Mouse (Mus musculus) lung, embryonic 15.5 days (tissue): ENCODE measurements around the gene Ngb. TPM values are rescaled to one million over a fixed set of nuclear protein-coding genes. Genes with fewer than 3 reads are reported as not detected.

Source experiments
- ATAC-seq: fragments of 200-750 bp; cut with Nextera tagmentation; 2 replicates; pipeline ENCODE4 v1.8.0; 2017; ENCODE audit warnings: moderate number of reproducible peaks, borderline replicate concordance; ENCODE audit not compliant: low FRiP score, low TSS enrichment; ENCODE audit errors: extremely low read depth
- H3K27ac ChIP-seq: fragments of 300-500 bp; sonication (generic); 2 replicates; pipeline ENCODE4 v1.5.1; 2015; ENCODE audit warnings: moderate library complexity, mild to moderate bottlenecking, inconsistent platforms
- H3K27me3 ChIP-seq: fragments of 300-500 bp; sonication (generic); 2 replicates; pipeline ENCODE4 v1.6.1; 2015; ENCODE audit warnings: inconsistent platforms
- H3K36me3 ChIP-seq: fragments of 300-500 bp; sonication (generic); 2 replicates; pipeline ENCODE4 v1.6.1; 2015; ENCODE audit warnings: inconsistent platforms
- H3K4me1 ChIP-seq: fragments of 300-500 bp; sonication (generic); 2 replicates; pipeline ENCODE4 v1.6.1; 2015; ENCODE audit warnings: inconsistent platforms
- H3K4me2 ChIP-seq: fragments of 300-500 bp; sonication (generic); 2 replicates; pipeline ENCODE4 v1.6.1; 2015; ENCODE audit warnings: inconsistent platforms, mild to moderate bottlenecking, moderate library complexity
- H3K4me3 ChIP-seq: fragments of 300-500 bp; sonication (generic); 2 replicates; pipeline ENCODE4 v1.5.1; 2015; ENCODE audit warnings: mild to moderate bottlenecking, inconsistent platforms
- H3K9ac ChIP-seq: fragments of 300-500 bp; sonication (generic); 2 replicates; pipeline ENCODE4 v1.6.1; 2015; ENCODE audit warnings: inconsistent platforms
- H3K9me3 ChIP-seq: fragments of 300-500 bp; sonication (generic); 2 replicates; pipeline ENCODE4 v1.6.1; 2016; ENCODE audit warnings: inconsistent platforms
- WGBS: fragments of 180-500 bp; shearing (Covaris S2); methylation state at CpG from one replicate; pipeline ENCODE4 v1.1.7; 2015; 5-methylcytosine and 5-hydroxymethylcytosine counted together
- polyA plus RNA-seq: library from polyadenylated mRNA; unstranded; fragments of >200 nt; fragmentation: Nextera tagmentation; extraction: Ambion mirVana; gene quantifications from 2 replicates; pipeline ENCODE4 v1.2.1, GENCODE M21; 2015

Gene Ngb
- 6.4 and 7.1 TPM in 2 replicates for polyA plus RNA-seq

DNA sequence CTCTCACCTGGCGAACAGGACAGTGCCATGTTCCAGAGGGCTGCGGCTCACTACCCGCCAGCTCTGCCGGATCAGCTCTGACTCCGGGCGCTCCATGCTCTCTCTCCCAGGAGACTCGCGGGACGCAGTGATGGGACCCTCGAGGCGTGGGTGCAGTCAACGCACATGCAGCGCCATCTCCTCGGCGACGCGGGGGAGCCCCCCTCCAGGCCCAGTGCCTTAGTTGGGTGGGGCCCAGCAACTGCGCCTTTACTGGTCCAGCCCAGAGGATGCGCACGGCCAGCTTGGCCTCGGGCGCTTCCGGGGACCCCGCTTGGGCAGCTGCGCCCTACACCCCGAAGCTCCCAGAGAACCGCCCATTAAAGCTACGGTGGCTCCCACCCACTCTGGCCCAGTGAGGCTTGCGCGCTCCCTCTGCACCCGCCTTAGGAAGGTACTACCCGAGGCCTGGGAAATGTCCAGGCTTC lies at the start of gene Ngb:
Gene Ngb, minus strand, starts transcription at position 375 of the 467 bp plus-strand sequence.
- peaks cover 27% of the 10 kb centered on the region for H3K27me3 ChIP-seq
- peak; percentile 35 for ATAC-seq

DNA sequence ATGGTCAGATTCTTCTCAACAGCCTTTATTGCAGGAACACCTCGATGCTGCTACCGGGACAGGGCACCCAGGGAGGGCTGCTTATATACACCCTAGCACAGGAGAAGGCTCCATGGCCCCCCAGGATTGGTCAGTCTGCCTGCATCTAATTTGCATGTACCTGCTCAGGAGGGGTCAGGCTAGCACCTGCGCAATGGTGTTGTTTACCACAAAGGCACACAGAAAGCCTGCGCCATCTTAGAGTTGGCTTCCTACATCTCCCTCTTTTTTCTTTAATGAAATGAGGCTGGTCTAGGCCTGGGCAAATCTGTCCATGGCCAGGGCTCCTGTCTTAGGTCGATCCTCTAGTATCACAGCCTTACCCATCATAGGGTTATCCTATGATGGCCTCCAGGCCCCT lies 47.1 kb upstream of the Ngb start:
- peaks cover 15% of the 10 kb centered on the region for H3K4me1 ChIP-seq
- no peaks in the 10 kb centered on the region for H3K9me3 ChIP-seq
- no peaks in the 10 kb centered on the region for H3K27me3 ChIP-seq
- H3K4me3 ChIP-seq = no peak overlapping the region
- H3K9ac ChIP-seq = no peak overlapping the region
- no peak overlapping the region for H3K27ac ChIP-seq
- H3K36me3 ChIP-seq = 0 out of 2 replicates have a peak, but pooled peaks cover 5% of the 10 kb centered on the region
- no peak for ATAC-seq
- WGBS = 96% methylated on average over 5 of the region's 5 CpGs
- no peak overlapping the region for H3K4me2 ChIP-seq

More for the DNA sequence above, at the start of gene Ngb:
- Histone ChIP-seq H3K4me3 (peak within 1 kb of the TSS; percentile 26), H3K9me3 (no peaks in the 10 kb centered on the region), H3K4me1 (peaks cover 8% of the 10 kb centered on the region), H3K36me3 (no peaks in the 10 kb centered on the region), H3K27ac (no peak within 1 kb of the TSS), H3K4me2 (peak within 1 kb of the TSS; percentile 54), H3K9ac (no peak within 1 kb of the TSS)
- WGBS = 4% methylated on average over 32 of the region's 32 CpGs

DNA sequence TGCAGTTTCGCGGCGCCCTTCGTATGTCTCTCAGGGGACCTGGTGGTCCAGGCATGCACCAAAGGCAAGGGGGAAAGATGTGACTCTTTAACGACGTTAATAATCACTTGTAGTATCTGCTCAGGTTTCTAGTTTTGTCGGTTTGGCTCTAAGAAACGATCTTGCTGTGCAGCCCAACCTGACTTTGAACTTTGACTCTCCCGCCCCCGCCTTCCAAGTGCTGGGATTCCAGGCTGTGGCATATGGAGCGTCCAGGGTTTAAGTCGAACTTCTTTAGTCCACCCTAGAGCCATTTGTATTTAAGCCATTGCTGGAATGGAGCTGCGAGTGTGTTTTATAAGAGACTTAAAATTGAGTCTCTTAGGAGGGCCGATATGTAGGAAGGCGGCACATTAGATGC lies 45.8 kb upstream of the Ngb start:
- WGBS = 12% methylated on average over 15 of the region's 15 CpGs
- peak overlapping the region; percentile 70 for H3K4me2 ChIP-seq
- peak overlapping the region; percentile 65 for H3K4me3 ChIP-seq
- H3K36me3 ChIP-seq = 0 out of 2 replicates have a peak, but pooled peaks cover 5% of the 10 kb centered on the region
- ATAC-seq = no peak
- H3K9ac ChIP-seq = peak overlapping the region; percentile 79
- no peaks in the 10 kb centered on the region for H3K27me3 ChIP-seq
- H3K4me1 ChIP-seq = peaks cover 15% of the 10 kb centered on the region
- peak overlapping the region; percentile 97 for H3K27ac ChIP-seq
- H3K9me3 ChIP-seq = no peaks in the 10 kb centered on the region

DNA sequence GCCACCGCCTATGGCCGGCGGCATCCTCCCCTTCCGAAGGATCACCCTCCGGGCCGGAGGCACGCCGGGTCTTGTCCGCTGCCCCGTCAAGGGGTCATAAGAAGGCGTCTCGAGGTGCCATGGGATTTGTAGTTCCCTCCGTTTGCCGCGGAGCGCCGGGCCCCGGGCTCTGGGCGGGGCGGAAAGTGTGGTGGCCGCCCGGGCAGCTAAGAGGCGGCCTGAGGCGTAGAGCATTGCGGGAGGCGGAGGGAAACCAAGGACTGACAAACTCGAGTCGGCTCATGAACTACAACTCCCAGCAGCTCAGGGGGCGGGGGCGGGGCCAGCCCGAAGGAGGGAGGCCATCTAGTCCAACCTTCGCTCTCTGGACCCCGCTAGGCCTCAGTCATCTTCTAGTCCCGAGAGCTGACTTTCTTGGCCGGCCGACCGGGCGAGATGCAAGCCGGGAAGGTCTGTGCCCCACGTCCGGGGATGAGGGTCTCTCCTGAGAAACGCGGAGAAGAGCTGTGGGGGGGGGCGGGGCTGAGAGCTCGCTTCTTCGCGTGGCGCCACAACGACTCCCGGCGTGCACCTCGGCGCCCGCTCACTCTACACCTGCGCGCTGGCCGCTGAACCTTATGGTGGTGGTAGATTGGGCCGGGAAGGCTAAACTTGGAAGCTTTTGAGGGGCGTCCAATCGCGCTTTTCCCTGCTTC lies 45.2 kb upstream of the Ngb start, which contains the start of gene Pomt2:
Gene Pomt2, minus strand, starts transcription at position 574 of the 695 bp plus-strand sequence.
- no peaks in the 10 kb centered on the region for H3K9me3 ChIP-seq
- H3K27me3 ChIP-seq = no peaks in the 10 kb centered on the region
- H3K36me3 ChIP-seq = 0 out of 2 replicates have a peak, but pooled peaks cover 5% of the 10 kb centered on the region
- peak within 1 kb of the TSS; percentile 70 for H3K4me2 ChIP-seq
- peaks cover 15% of the 10 kb centered on the region for H3K4me1 ChIP-seq
- peak within 1 kb of the TSS; percentile 65 for H3K4me3 ChIP-seq
- H3K9ac ChIP-seq = peak within 1 kb of the TSS; percentile 79
- WGBS = under 1% methylated on average over 60 of the region's 61 CpGs
- peak; percentile 98 for ATAC-seq
- peak within 1 kb of the TSS; percentile 97 for H3K27ac ChIP-seq

DNA sequence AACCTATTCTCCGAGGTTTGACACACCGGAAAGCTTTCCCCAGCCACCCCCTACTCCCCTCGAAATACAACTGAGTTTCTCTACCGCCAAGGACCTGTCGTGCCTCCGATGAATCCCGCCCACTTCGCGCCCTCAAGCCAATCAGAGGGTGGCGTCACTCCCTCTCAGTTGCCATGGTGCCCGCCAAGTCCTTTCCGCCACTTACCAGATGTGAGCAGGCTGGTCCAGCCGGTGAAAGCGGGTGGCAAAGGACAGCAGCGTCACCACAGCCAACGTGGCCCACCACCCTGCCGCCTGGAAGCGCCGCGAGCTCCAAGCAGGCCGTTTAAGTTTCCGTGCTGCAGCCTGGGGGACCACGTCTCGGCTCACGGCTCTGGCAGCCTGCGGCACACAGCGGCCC lies 44.6 kb upstream of the Ngb start, which contains the start of gene Gstz1:
Gene Gstz1, plus strand, starts transcription at position 200 of the 400 bp plus-strand sequence.
- ATAC-seq = peak; percentile 87
- WGBS = under 1% methylated on average over 27 of the region's 27 CpGs
- Histone ChIP-seq H3K9ac (peak within 1 kb of the TSS; percentile 79), H3K4me2 (peak within 1 kb of the TSS; percentile 70), H3K9me3 (no peaks in the 10 kb centered on the region), H3K27me3 (no peaks in the 10 kb centered on the region), H3K4me3 (peak within 1 kb of the TSS; percentile 65), H3K4me1 (peaks cover 15% of the 10 kb centered on the region), H3K36me3 (0 out of 2 replicates have a peak, but pooled peaks cover 5% of the 10 kb centered on the region), H3K27ac (peak within 1 kb of the TSS; percentile 97)

DNA sequence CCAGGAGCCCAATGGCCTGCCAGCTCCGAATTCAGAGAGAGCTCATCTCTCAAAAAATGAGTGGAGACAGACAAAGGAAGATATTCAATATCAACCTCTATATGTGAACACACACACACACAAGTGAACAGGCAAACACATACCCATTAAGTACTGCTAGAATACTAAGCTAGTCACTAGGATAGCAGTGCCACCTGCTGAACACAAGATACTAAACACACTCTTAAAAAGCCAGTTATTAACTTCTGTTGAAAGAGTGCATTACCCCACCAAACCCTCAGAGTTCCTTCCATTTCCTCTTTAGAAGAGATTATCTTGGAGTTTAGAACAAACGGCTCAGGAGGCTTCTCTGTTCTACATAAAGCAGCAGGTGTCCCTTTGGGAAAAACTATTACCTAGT lies 39.8 kb upstream of the Ngb start:
- ATAC-seq = no peak
- Histone ChIP-seq H3K9ac (no peak overlapping the region), H3K36me3 (no peaks in the 10 kb centered on the region), H3K4me2 (no peak overlapping the region), H3K27me3 (no peaks in the 10 kb centered on the region), H3K27ac (no peak overlapping the region), H3K4me3 (no peak overlapping the region), H3K9me3 (no peaks in the 10 kb centered on the region), H3K4me1 (peaks cover 8% of the 10 kb centered on the region)
- 73% methylated on average over 2 of the region's 2 CpGs for WGBS

DNA sequence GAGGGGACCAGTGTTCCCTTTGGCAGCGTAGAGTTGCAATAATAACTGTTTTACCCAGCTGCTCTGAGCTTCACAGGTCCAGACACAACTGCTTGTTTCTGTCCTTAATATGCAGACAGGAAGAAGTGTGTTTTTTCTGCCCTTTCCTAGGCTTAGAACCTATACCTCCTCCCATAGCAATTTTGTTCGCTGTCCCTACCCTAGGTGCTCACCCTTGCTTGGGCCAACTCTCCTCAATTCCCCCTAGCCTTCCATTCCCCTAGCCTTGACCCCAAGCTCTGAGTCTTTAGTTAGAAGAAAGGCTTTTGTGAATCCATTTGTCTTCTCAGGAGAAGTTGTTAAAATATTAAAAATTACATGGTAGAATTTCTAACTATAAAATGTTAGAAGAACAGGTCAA lies 36.4 kb upstream of the Ngb start:
- Histone ChIP-seq H3K36me3 (no peaks in the 10 kb centered on the region), H3K27ac (no peak overlapping the region), H3K9me3 (no peaks in the 10 kb centered on the region), H3K4me3 (no peak overlapping the region), H3K27me3 (no peaks in the 10 kb centered on the region), H3K4me2 (no peak overlapping the region), H3K4me1 (no peaks in the 10 kb centered on the region), H3K9ac (no peak overlapping the region)
- 59% methylated on average over 2 of the region's 2 CpGs for WGBS
- ATAC-seq = no peak

DNA sequence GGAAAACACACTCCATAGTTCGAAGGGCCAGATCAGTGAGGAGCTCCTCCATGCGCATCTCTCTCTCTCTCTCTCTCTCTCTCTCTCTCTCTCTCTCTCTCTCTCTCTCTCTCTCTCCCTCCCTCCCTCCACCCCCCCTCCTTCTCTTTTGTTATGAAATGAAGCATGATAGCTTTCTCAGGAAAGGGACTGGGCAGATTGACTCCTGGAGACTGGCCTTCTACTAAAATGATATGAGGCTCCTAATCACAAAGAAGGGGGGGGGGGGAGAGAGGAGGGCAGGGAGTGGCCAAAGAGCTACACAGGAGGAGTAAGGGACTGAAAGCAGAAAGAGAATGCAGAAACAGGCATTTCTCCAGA lies 36.0 kb upstream of the Ngb start:
- Histone ChIP-seq H3K27me3 (no peaks in the 10 kb centered on the region), H3K27ac (no peak overlapping the region), H3K4me2 (no peak overlapping the region), H3K9me3 (no peaks in the 10 kb centered on the region), H3K36me3 (no peaks in the 10 kb centered on the region), H3K9ac (no peak overlapping the region), H3K4me1 (no peaks in the 10 kb centered on the region), H3K4me3 (no peak overlapping the region)
- ATAC-seq = no peak
- WGBS = 77% methylated on average over 2 of the region's 2 CpGs

DNA sequence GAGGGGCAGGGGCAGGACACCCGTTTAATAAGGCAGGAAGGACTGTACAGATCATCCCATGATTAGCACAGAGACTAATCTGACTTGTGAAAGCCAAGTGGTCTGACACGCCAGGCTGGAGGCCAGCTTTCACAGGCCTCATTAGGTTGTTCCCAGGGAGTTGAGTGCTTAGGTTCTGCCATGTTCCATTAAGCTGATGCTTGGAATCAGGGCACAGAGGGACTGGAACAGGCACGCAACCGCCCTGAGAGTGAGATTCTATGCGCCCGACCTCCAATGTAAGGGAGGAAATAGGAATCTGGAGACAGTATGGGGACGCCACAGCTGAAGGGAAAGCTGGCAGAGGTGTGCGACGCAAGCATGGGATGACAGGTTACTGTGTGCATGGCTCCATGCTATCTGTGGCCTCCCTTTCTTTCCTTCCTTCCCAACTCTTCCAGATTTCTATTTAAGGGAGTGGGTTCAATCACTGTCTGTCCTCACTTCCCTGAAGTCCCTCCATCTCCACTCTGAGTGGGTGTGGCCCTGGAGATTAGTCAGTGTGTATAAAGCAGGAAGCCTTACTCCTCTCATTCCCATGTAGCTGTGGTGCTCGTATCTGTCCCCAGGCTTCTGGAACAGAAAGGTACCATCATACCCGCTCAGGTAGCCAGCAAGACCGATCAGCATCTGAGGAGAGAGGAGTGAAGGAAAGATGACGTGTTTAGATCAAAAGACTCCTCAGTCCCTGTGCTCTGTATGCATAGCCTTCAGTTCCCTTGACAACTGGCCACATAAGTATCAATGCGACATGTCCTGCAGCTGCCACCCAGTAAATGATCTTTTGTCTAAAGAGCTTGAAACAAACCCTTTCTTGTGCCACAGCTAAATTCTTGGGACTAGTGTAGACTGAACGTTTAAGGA lies 35.4 kb upstream of the Ngb start:
- Histone ChIP-seq H3K27me3 (no peaks in the 10 kb centered on the region), H3K9me3 (no peaks in the 10 kb centered on the region), H3K4me3 (no peak overlapping the region), H3K9ac (no peak overlapping the region), H3K4me1 (no peaks in the 10 kb centered on the region), H3K4me2 (no peak overlapping the region), H3K27ac (no peak overlapping the region), H3K36me3 (no peaks in the 10 kb centered on the region)
- ATAC-seq = no peak
- 82% methylated on average over 15 of the region's 15 CpGs for WGBS

DNA sequence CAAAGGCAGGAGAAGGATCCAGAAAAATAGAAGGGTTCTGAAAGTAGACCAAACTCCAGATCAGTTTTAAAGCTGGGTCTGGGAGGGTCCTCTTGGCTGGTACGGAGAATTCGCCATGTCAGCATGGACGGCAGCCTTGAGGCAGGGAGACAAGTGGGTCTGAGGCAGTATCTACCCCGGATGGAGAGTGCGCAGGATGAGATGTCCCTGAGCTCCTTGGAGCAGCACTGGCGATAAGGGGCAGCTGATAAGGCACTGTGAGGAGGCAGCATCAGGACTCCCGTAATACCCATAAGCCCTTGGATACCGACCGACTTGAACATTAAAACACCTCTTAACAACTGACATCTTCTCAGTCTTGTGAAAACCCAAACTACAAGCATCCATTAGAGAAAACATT lies 30.4 kb upstream of the Ngb start:
- 86% methylated on average over 9 of the region's 9 CpGs for WGBS
- no peak overlapping the region for H3K27ac ChIP-seq
- ATAC-seq = no peak
- no peaks in the 10 kb centered on the region for H3K4me1 ChIP-seq
- no peaks in the 10 kb centered on the region for H3K27me3 ChIP-seq
- H3K36me3 ChIP-seq = peaks cover 4% of the 10 kb centered on the region
- no peak overlapping the region for H3K4me3 ChIP-seq
- no peak overlapping the region for H3K4me2 ChIP-seq
- H3K9ac ChIP-seq = no peak overlapping the region
- H3K9me3 ChIP-seq = no peaks in the 10 kb centered on the region

DNA sequence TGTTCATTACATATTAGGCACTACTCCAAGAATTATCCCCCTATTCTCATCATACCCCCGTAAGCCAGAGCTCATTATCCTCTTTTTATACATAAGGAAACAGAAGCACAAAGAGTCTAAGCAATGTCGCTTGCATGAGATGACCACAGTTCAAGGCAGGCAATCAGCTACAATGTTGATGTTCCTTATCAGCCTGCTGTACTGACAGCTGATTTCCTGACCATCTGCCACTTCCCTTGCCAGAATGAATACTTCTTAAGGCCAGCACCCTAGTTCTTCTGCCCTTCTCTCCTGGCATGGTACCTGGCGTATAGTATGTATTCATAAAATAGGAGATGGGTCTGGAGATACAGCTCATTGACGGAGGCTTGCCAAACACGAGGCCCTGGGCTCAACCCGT lies 29.9 kb upstream of the Ngb start:
- 78% methylated on average over 6 of the region's 6 CpGs for WGBS
- H3K36me3 ChIP-seq = peaks cover 4% of the 10 kb centered on the region

DNA sequence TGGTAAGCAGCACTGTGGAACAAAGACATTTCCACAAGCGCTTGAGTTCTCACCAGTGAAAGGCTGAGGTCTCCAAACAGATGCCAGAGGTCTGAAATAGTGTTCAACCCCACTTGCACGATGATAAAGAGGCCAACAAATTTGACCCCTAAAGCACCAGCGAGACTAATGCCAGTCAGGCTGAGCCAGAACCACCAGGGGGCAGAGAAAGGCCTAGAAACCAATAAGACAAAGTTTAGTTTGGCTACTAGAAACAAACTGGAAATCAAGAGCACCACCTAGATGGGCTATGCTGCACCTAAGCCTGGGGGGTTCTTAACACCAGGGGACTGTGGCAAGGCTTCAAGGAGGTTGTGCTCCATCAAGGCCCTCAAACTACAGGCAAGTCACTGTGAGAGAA lies 29.3 kb upstream of the Ngb start:
- Histone ChIP-seq H3K9me3 (no peaks in the 10 kb centered on the region), H3K4me3 (no peak overlapping the region), H3K4me2 (no peak overlapping the region), H3K27me3 (no peaks in the 10 kb centered on the region), H3K4me1 (no peaks in the 10 kb centered on the region), H3K36me3 (peaks cover 4% of the 10 kb centered on the region), H3K9ac (no peak overlapping the region), H3K27ac (no peak overlapping the region)
- no peak for ATAC-seq
- WGBS = 50% methylated on average over 3 of the region's 3 CpGs

More for the DNA sequence above, 29.9 kb upstream of the Ngb start:
- Histone ChIP-seq H3K4me1 (no peaks in the 10 kb centered on the region), H3K4me3 (no peak overlapping the region), H3K9ac (no peak overlapping the region), H3K27ac (no peak overlapping the region), H3K27me3 (no peaks in the 10 kb centered on the region), H3K9me3 (no peaks in the 10 kb centered on the region), H3K4me2 (no peak overlapping the region)
- no peak for ATAC-seq
